Mouse (Mus musculus): ENCODE measurements around the gene Tdgf1. TPM values are rescaled to one million over a fixed set of nuclear protein-coding genes. Genes with fewer than 3 reads are reported as not detected.

The Tdgf1 gene
- polyA plus RNA-seq, 1 experiment from 2014 or later, result not detected

DNA sequence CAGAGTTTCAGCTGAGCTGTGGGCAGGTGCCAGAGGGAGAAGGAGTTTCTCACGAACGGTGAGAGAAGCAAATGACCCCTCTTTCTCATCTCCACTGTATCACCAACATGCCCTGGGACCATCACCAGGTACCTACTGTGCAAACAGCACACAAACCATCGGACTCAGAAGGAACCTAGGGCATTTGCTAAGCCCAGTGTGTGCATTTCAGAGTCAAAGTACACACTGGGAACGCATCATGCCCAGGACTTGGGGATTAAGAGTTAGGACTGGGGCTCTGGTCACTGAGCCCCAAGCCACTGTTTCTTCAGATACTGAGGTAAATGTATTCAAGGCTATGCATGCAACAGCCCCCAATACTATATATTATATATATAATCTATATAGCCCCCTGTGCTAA lies 41.4 kb upstream of the Tdgf1 start:
- no peak for DNase-seq (ENCODE audit: low spot score)
- ATAC-seq (replicated peaks; ENCODE audit: low FRiP score, low read depth), result no peak
- 82% methylated on average over 4 of the region's 4 CpGs for WGBS

DNA sequence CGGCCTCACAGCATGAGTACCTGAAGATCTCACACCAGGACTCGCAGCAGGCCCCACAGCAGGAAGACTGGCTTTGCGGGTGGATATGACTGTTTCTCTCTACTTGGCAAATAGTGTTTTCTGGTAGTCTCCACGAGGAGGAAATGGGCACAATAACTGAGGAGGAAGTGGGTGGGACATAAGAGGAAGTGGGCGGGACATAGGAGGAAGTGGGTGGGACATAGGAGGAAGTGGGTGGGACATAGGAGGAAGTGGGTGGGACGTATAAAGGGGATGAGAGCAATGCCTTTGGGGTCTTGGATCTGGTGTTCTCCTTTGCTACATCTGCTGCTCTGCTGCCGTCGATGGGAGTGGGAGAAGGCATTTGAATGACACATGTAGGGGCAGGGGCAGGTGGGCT lies 40.0 kb upstream of the Tdgf1 start:
- DNase-seq (ENCODE audit: low spot score) (no peak), ATAC-seq (replicated peaks; ENCODE audit: low FRiP score, low read depth) (no peak)
- H3K27me3 ChIP-seq (ENCODE audit: insufficient read depth, low read length), result no peaks in the 10 kb centered on the region
- no peak overlapping the region for H3K27ac ChIP-seq
- WGBS, result 86% methylated on average over 8 of the region's 8 CpGs
- no peaks in the 10 kb centered on the region for H3K4me1 ChIP-seq (replicated peaks; ENCODE audit: insufficient read depth, low read length)
- H3K9ac ChIP-seq (ENCODE audit: low read depth, low read length), result no peak overlapping the region
- H3K9me3 ChIP-seq (replicated peaks; ENCODE audit: low read length), result no peaks in the 10 kb centered on the region
- H3K4me3 ChIP-seq (replicated peaks; ENCODE audit: low read depth, low read length), result no peak overlapping the region
- H3K36me3 ChIP-seq (ENCODE audit: insufficient read depth, low read length), result no peaks in the 10 kb centered on the region
- no peak overlapping the region for H3K4me2 ChIP-seq (ENCODE audit: low read length)
- TF ChIP-seq CTCF (IDR thresholded peaks at IDR 0.05; ENCODE audit: low read depth), result no peak

More for the DNA sequence above, 41.4 kb upstream of the Tdgf1 start:
- no peak overlapping the region for H3K9ac ChIP-seq (ENCODE audit: low read depth, low read length)
- no peaks in the 10 kb centered on the region for H3K4me1 ChIP-seq (replicated peaks; ENCODE audit: insufficient read depth, low read length)
- no peak overlapping the region for H3K27ac ChIP-seq
- H3K36me3 ChIP-seq (ENCODE audit: insufficient read depth, low read length), result no peaks in the 10 kb centered on the region
- H3K4me2 ChIP-seq (ENCODE audit: low read length), result no peak overlapping the region
- TF ChIP-seq CTCF (IDR thresholded peaks at IDR 0.05; ENCODE audit: low read depth), result no peak
- no peaks in the 10 kb centered on the region for H3K9me3 ChIP-seq (replicated peaks; ENCODE audit: low read length)
- no peaks in the 10 kb centered on the region for H3K27me3 ChIP-seq (ENCODE audit: insufficient read depth, low read length)
- no peak overlapping the region for H3K4me3 ChIP-seq (replicated peaks; ENCODE audit: low read depth, low read length)

DNA sequence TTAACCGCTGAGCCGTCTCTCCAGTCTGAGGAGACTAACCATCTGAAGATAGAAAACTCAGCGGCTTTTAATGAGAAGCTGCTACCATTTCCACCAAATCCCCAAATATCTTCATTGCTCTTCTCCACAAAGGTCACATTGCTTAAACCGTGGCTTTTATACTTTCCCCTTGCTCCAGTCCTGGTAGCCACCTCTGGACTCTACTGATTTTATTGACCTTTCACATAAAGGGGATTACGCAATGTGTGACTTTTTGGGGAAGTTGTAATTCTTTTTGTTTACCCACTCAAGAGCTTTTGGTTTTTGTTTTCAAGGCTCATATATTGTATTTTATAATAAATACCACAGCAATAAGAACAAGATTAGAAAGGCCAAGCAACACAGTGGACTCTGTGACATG lies 39.6 kb upstream of the Tdgf1 start:
- Histone ChIP-seq H3K9ac (ENCODE audit: low read depth, low read length) (no peak overlapping the region), H3K36me3 (ENCODE audit: insufficient read depth, low read length) (no peaks in the 10 kb centered on the region), H3K4me1 (replicated peaks; ENCODE audit: insufficient read depth, low read length) (no peaks in the 10 kb centered on the region), H3K27ac (no peak overlapping the region), H3K4me2 (ENCODE audit: low read length) (no peak overlapping the region), H3K9me3 (replicated peaks; ENCODE audit: low read length) (no peaks in the 10 kb centered on the region), H3K27me3 (ENCODE audit: insufficient read depth, low read length) (no peaks in the 10 kb centered on the region), H3K4me3 (replicated peaks; ENCODE audit: low read depth, low read length) (no peak overlapping the region)
- DNase-seq (ENCODE audit: low spot score) (no peak), ATAC-seq (replicated peaks; ENCODE audit: low FRiP score, low read depth) (no peak)
- 92% methylated on average over 5 of the region's 5 CpGs for WGBS
- TF ChIP-seq CTCF (IDR thresholded peaks at IDR 0.05; ENCODE audit: low read depth), result no peak

DNA sequence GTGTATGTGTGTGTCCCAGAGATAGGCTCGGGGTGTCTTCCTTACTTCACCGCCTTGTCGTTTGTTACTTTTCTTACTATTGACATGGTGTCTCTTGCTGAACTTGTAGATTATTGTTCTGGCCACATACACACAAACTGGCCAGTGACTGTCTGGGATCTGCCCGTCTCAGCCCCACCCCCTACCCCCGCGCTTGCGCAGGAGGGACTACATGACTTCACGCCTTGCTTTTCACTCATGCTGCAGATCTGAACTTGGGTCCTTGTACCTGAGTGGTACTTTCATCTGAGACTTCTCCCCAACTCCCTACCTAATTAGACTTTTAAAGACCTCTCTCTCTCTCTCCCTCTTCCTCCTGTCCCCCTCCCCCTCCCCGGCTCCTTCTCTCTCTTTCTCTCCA lies 38.1 kb upstream of the Tdgf1 start:
- no peak overlapping the region for H3K4me2 ChIP-seq (ENCODE audit: low read length)
- no peak overlapping the region for H3K9ac ChIP-seq (ENCODE audit: low read depth, low read length)
- WGBS, result 92% methylated on average over 9 of the region's 9 CpGs
- H3K27ac ChIP-seq, result no peak overlapping the region
- DNase-seq (ENCODE audit: low spot score) (no peak), ATAC-seq (replicated peaks; ENCODE audit: low FRiP score, low read depth) (no peak)
- no peaks in the 10 kb centered on the region for H3K4me1 ChIP-seq (replicated peaks; ENCODE audit: insufficient read depth, low read length)
- H3K4me3 ChIP-seq (replicated peaks; ENCODE audit: low read depth, low read length), result no peak overlapping the region
- no peaks in the 10 kb centered on the region for H3K27me3 ChIP-seq (ENCODE audit: insufficient read depth, low read length)
- H3K36me3 ChIP-seq (ENCODE audit: insufficient read depth, low read length), result no peaks in the 10 kb centered on the region
- no peak for TF ChIP-seq CTCF (IDR thresholded peaks at IDR 0.05; ENCODE audit: low read depth)
- no peaks in the 10 kb centered on the region for H3K9me3 ChIP-seq (replicated peaks; ENCODE audit: low read length)

DNA sequence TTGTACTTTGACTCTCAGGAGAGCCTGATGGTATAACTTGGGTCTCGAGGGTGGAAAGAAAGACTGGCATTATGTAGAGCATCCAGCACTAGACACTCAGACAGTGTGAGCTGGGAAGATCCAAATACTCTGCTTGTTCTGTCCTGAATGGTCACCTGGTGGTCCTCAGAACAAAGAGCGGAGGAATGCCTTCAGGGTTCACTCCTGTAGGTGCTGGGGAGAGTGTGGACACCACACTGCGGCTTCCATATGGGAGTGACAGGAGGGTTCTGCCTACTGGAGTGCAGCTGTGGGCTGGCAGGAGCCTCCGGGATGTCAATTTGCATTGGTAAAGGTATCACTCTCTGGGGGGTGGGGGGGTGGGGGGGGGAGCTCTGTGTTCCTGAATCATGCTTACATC lies 36.4 kb upstream of the Tdgf1 start:
- H3K27me3 ChIP-seq (ENCODE audit: insufficient read depth, low read length), result no peaks in the 10 kb centered on the region
- DNase-seq (ENCODE audit: low spot score) (no peak), ATAC-seq (replicated peaks; ENCODE audit: low FRiP score, low read depth) (no peak)
- no peak overlapping the region for H3K4me3 ChIP-seq (replicated peaks; ENCODE audit: low read depth, low read length)
- H3K4me1 ChIP-seq (replicated peaks; ENCODE audit: insufficient read depth, low read length), result no peaks in the 10 kb centered on the region
- no peak overlapping the region for H3K27ac ChIP-seq
- no peaks in the 10 kb centered on the region for H3K9me3 ChIP-seq (replicated peaks; ENCODE audit: low read length)
- no peak overlapping the region for H3K4me2 ChIP-seq (ENCODE audit: low read length)
- no peak overlapping the region for H3K9ac ChIP-seq (ENCODE audit: low read depth, low read length)
- TF ChIP-seq CTCF (IDR thresholded peaks at IDR 0.05; ENCODE audit: low read depth), result no peak
- H3K36me3 ChIP-seq (ENCODE audit: insufficient read depth, low read length), result no peaks in the 10 kb centered on the region
- 68% methylated on average over 4 of the region's 4 CpGs for WGBS

DNA sequence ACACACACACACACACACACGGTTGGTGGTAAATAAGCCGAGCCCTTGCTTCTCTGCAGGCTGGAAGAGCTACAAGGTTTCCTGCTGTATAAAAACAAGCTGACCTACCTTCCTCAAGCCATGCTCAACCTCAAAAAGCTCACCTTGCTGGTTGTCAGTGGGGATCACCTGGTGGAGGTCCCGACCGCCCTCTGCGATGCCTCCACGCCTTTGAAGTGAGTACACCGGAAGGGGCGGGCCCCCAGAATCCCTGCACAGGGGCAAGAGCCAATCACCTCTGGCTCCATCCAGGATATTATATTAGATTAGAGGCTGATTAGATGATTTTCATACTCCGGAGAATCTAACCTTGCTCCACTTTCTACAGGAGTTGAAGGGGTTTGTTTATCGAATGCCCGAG lies 33.5 kb upstream of the Tdgf1 start:
- no peak for TF ChIP-seq CTCF (IDR thresholded peaks at IDR 0.05; ENCODE audit: low read depth)
- H3K4me2 ChIP-seq (ENCODE audit: low read length), result no peak overlapping the region
- 94% methylated on average over 11 of the region's 11 CpGs for WGBS

DNA sequence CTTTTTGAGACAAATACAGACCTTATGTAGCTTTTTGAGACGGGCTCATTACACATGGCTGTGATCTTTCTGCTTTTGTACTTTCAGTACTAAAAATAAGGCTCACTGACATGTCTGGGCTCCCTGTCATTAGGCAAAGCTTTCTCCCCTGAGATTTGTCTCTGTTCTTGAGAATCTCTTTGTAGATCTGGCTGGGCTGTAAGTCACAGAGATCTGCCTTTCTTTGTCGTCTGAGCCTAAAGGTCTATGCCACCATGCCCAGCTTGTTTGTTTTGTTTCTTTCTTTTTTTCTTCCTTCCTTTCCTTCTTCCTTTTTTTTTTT lies 19.9 kb upstream of the Tdgf1 start:
- no peak for ATAC-seq (replicated peaks; ENCODE audit: low FRiP score, low read depth)
- Histone ChIP-seq H3K4me1 (replicated peaks; ENCODE audit: insufficient read depth, low read length) (no peaks in the 10 kb centered on the region), H3K4me3 (replicated peaks; ENCODE audit: low read depth, low read length) (no peak overlapping the region), H3K9ac (ENCODE audit: low read depth, low read length) (no peak overlapping the region), H3K9me3 (replicated peaks; ENCODE audit: low read length) (no peaks in the 10 kb centered on the region), H3K4me2 (ENCODE audit: low read length) (no peak overlapping the region), H3K27me3 (ENCODE audit: insufficient read depth, low read length) (no peaks in the 10 kb centered on the region), H3K27ac (no peak overlapping the region), H3K36me3 (ENCODE audit: insufficient read depth, low read length) (no peaks in the 10 kb centered on the region)
- no peak for DNase-seq (ENCODE audit: low spot score)
- 51% methylated on average over 2 of the region's 2 CpGs for WGBS
- TF ChIP-seq CTCF (IDR thresholded peaks at IDR 0.05; ENCODE audit: low read depth), result no peak

More for the DNA sequence above, 33.5 kb upstream of the Tdgf1 start:
- ATAC-seq (replicated peaks; ENCODE audit: low FRiP score, low read depth) (no peak), DNase-seq (ENCODE audit: low spot score) (no peak)
- H3K9me3 ChIP-seq (replicated peaks; ENCODE audit: low read length), result no peaks in the 10 kb centered on the region
- H3K9ac ChIP-seq (ENCODE audit: low read depth, low read length), result no peak overlapping the region
- H3K27ac ChIP-seq, result no peak overlapping the region
- H3K4me1 ChIP-seq (replicated peaks; ENCODE audit: insufficient read depth, low read length), result no peaks in the 10 kb centered on the region
- no peak overlapping the region for H3K4me3 ChIP-seq (replicated peaks; ENCODE audit: low read depth, low read length)
- H3K27me3 ChIP-seq (ENCODE audit: insufficient read depth, low read length), result no peaks in the 10 kb centered on the region
- H3K36me3 ChIP-seq (ENCODE audit: insufficient read depth, low read length), result no peaks in the 10 kb centered on the region
